Mouse (Mus musculus) neutrophil, adult 59 days (primary cell): ENCODE data around the gene Tmem106b. TPM values are rescaled to one million over a fixed set of nuclear protein-coding genes. Genes with fewer than 3 reads are reported as not detected.

Experiments used
- total RNA-seq, 2 experiments: library from RNA; stranded (reverse); gene quantifications; 1 replicate in 1 of 2; 2 replicates in 1 of 2; pipeline ENCODE4 v1.2.4; 2023

Tmem106b gene
- 10 to 100 TPM; 23.9 to 27.4 TPM for total RNA-seq

GRCm38 (mm10) chr6:13069302-13070146 is at the start of gene Tmem106b:
TSS of gene Tmem106b (plus strand) at chr6:13069759.

Other genes starting within 250 kb of the Tmem106b start
- gene Vwde, start 155.2 kb downstream of the Tmem106b start, total RNA-seq: not detected